Mouse (Mus musculus) heart, postnatal 4 days (tissue): ENCODE data around the gene Ibtk. TPM values are rescaled to one million over a fixed set of nuclear protein-coding genes. Genes with fewer than 3 reads are reported as not detected.

Experiments
- DNase-seq: peaks from one replicate; pipeline ENCODE4 v3.0.0; 2021
- total RNA-seq, 2 experiments: library from RNA; stranded (reverse); gene quantifications; 2 replicates each; pipeline ENCODE4 v1.2.3; 2021

Gene Ibtk
- total RNA-seq, 2 experiments from 2014 or later = 38.2 to 38.7 TPM

DNA sequence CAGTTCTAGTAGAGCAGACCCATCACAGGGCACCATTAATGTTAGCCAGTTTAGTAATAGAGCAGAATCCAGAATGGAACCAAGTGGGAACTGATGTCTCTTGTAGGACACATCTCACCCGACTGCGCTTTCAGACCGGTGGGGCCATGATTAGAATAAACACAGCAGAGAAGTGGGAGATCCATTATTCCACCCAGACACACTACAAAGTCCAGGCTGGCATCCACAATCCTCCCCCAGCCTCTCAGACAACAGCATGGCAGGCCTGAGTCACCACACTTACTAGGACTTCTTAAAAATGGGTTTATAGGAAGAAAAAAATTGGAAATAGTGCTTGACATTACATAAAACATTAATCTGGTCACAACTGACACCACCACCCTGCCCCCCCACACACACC is 53.5 kb downstream of the Ibtk start:
- no peak for DNase-seq

DNA sequence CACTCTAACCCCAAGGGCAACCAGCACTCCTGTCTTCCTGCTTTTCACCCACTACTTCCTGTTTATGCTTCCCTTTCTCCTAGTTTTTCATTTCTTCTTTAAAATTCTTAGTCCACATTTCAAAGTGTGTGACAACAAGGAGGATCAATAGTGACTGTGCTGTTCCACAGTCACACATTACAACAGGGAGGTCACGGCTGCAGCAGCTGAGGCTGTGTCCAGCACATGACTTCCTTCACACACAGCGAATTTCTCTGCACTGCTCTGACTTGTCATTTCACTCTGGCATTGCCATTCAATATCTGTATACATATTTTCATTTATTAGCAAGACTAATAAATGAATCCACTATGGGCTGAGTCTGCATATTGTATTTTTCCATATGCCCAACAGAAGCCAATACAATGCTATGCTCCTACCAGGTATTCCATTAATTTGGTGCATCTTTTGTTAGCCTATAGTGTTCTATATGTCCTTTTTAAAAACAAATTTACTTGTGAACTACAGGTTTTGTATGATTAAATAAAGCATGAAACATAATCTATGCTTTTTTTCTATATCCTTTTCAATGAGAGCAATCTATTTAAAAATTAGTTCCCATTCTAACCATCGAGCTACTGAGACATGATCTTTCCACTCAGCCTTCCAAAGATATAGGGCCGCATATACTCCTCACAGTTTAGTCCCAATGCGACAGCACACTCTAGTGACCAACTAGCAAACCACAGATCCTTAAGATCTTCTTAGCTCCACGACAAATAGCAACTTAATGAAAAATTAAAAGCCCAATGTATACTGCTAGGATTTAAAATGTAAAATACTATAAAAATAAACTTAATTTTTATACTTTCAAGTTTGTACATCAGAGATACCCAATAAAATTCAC is 55.7 kb downstream of the Ibtk start:
- peak; percentile 29 for DNase-seq

DNA sequence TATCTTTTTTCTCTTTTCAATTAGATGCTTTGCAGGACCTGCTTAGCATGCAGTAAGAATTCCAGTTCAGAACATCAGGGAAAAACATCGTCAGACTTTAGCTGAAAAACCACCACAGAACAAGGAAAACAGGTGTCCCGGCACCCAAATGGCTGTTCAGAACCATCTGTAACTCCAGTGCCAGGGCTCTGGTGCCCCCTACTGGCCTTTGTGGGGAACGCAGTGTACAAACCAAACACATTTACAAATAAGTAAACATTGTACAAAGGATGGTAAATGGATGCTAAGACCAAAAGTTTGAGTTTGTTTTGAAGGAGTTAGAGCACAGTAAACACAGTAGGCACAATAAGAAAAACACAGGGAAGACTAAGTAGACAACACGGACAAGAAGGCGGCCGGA is 64.1 kb downstream of the Ibtk start:
- DNase-seq = peak; percentile 25

DNA sequence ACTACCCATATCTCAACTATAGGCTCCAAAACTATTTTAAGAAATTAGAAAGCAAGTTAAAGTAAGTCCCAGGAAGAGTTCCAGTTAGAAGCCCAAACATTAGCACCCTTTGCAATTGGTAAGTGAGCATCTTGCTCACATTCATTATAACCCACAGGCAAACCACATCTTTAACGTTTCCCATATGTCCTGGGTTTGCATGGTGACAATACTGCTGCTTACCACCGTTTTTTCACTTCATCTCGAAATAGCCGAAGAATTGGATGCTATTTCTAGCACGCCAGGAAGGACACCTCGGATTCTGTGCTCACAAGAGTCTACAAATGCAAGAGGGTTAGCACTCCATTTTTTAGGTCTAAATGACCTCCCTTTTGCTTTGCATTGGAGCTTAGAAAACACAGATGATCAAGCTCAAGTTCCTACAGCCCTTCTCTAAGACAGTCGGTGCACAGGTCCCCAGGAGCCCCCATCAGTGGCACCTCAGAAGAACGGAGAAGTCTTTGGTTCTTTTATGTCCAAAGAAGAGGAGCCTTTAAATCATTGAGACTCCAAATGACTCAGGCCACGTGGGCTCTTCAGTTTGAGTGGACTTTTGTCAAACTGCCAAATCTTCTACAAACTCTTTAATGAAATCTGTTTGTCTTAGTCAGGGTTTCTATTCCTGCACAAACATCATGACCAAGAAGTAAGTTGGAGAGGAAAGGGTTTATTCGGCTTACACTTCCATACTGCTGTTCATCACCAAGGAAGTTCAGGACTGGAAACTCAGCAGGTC is 73.8 kb downstream of the Ibtk start:
- DNase-seq = no peak

DNA sequence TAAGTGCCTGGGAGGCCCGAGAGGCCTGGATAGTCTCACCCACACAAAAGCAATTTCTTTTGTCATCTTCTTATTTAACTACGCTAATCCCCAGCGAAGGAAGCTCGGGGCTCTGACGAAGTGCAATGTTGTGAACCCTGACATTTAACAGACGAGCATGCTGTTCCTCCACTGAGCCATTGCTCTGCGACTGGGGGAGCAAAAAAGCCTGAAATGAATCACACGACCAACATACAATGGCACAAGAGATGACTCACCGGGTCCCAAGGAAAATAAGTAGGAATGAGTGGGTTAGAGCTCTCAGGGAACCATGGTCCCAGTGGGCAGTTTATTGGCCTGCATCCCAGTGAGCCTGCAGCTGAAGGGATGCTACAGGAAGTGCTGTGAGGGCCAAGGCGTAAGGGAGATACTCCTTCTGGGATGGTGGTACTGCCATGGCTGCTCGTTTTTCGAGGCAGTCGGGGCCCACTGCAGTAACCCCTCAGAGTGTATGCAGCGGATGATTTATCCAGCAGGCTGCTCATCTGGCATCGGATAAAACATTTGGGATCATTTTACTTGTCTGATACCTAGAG is 75.1 kb downstream of the Ibtk start:
- peak; percentile 37 for DNase-seq

DNA sequence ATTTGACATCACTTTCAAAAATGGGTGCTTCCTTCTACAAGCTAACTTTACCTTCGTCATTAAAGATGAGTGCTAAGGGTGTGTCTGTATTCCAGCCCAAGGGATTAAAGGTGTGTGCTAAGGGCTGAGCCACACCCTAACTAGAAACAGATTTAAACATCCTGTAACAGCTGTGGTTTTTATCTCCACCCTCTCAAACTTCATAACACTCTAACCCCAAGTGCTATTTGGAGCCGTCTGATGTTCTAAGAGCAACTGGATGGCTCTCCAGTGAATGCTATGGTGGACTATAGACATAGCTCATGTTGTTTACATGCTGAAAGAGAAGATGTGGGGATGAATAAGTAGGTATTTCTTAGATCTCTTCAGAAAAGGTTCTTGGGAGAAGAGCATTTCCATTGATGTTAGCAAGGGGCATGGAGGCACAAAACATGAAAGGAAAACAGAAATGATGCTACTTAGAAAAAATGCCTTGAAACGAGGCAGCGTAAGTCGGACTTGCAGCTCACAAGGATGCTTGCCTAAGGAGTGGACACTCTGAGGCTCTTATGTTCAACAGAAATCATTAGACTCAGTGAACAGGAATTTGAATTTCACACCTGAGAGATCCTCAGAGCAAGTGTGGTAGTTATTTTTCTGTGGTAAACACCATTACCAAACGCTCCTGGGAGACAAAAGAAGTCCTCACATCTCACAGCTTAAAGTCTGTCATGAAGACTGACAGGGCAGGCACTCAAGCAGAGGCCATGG is 77.4 kb downstream of the Ibtk start:
- DNase-seq = no peak

DNA sequence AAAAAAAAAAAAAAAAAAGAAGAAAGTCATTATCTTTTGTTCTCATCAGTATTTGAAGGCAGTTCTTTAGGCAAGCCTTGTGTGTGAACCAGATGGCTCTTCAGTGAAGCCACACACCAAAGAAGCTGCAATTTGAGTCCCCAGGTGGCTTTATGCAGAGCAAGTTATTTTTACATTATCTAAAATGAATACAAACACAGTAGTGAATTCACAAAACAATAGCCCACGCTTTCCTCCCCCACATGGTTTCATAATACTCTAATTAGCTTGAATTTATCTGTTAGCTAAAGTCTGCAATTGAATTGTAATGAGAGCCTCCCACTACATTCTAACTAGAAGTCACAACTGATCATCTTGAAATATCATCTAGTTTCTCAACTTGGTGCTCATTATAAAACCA is 84.8 kb downstream of the Ibtk start:
- no peak for DNase-seq

DNA sequence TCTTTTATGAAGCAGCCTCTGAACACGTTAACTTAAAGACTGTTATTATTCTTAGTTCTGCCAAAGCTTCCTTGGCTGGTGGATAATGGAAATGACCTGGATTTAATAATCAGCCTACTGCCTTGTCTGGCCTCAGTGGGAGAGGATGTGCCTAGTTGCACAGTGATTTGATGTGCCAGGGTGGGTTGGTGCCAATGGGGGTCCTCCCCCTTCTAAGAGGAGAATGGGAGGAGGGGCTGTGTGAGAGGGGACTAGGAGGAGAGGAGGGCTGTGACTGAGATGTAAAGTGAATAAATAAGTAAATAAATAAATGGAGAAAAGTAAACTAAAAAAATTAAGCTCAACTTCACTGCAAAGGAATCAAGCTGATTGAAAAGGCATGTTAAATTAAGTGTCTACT is 85.3 kb downstream of the Ibtk start:
- DNase-seq = no peak

DNA sequence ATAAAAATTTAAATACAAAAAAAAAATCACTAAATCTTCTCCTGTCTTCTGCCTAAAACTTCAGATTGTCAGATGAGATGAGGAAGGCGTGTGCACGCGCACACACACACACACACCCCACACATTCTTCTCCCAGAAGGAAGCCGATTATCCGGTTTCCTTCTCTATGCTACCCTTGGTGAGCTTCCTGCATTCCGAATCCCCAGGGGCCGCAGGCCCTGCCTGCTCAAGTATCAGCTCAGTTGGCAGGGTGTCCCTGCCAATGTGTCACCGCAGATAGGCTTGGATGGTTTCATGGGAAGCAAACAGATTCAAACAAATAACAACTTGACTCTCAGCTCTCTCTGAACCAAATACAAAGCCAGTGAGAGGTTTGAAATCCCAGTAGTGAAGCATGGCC is 86.0 kb downstream of the Ibtk start:
- peak; percentile 39 for DNase-seq

DNA sequence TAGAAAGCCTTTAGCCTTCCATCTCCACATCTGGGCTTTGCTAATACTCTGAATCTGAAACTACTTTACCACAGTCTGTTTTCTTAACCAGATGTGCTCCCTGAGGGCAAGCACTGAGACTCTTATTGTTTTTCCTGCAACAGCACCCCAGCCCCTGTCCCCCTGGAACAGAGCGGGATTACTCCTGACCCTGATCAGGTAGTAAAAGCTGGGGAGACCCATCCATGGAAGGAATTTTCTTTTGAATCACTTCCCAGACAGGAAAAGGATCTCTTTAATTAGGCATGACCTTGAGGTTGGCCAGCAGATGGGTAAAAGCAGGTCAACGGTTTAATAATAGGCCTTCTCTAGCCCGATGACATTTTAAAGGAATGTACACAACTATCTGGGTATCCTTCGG is 95.7 kb downstream of the Ibtk start:
- DNase-seq = no peak

DNA sequence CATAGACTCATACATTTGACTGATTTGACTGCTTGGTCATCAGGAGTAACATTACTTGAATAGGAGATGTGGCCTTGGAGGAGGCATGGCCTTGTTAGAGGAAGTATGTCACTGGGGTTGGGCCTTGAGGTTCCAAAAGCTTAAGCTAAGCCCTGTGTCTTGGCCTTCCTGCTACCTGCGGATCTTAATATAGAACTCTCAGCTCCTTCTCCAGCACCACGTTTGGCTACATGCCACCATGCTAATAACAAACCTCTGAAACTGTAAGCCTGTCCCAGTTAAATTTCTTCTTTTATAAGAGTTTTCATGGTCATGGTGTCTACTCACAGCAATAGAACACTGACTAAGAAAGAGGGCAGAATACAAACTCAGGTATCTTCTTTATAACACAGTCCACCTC is 110.9 kb downstream of the Ibtk start:
- no peak for DNase-seq

Other genes with a start within 250 kb of the Ibtk start
- 1 to 10 TPM; 4.4 to 6.2 TPM for gene Tpbg, start 93.0 kb upstream of the Ibtk start, total RNA-seq